Mouse (Mus musculus): Measurements from ENCODE around the gene Gpx7. TPM values are rescaled to one million over a fixed set of nuclear protein-coding genes. Genes with fewer than 3 reads are reported as not detected.

The Gpx7 gene
- polyA plus RNA-seq, 2 experiments = 5.8 to 7.6 TPM

DNA sequence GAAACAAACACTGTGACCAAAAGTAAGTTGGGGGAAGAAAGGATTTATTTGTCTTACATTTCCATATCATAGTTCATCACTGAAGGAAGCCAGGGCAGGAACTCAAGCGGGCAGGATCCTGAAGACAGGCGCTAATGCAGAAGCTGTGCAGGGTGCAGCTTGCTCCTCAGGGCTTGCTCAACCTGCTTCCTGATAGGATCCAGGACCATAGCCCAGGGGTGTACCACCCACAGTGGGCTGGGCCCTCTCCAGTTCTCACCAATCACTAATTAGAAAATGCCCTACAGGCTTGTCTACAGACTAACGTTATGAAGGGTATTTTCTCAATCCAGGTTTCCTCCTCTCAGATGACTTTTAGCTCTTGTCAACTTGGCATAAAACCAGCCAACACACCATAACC is 28.9 kb upstream of the Gpx7 start:
- H3K27ac ChIP-seq = no peak overlapping the region

DNA sequence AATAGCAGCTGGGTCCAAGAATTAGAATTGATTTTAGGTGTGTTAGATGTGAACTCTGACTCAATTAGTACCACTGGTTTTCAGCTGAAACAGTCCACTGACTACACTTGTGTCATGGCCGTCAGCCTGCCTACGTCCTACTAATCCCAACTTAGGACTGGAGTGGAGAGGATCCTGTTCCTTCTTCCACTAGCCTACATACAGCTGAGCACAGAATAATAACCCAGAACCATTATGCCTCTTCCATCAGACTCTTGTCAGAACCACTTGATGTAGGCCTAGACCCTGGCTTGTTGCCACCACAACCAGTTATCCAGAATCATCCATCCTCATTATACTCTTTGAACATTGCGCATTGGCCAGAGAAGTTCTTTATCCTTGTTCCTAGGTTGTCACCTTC is 28.0 kb upstream of the Gpx7 start:
- Histone ChIP-seq H3K27me3 (ENCODE audit: control insufficient read depth, insufficient read depth, low read length) (no peaks in the 10 kb centered on the region), H3K27ac (no peak overlapping the region), H3K36me3 (replicated peaks; ENCODE audit: control insufficient read depth, insufficient read depth, low read depth) (no peaks in the 10 kb centered on the region), H3K4me1 (replicated peaks; ENCODE audit: control insufficient read depth in 2 of 2, insufficient read depth in 2 of 2, low read length in 1 of 2) (peaks cover 0 to 5% of the 10 kb centered on the region in 2 experiments; a peak in 3 of 4 replicates), H3K9ac (replicated peaks) (no peak overlapping the region), H3K9me3 (ENCODE audit: control insufficient read depth, low read length) (no peaks in the 10 kb centered on the region), H3K4me3 (ENCODE audit: insufficient read depth in 1 of 2, low read depth in 2 of 2, low read length in 2 of 2) (no peak overlapping the region), H3K4me2 (ENCODE audit: low read depth) (no peak overlapping the region)
- DNase-seq (ENCODE audit: low read depth in 3 of 3, low spot score in 3 of 3) (no peak), ATAC-seq (ENCODE audit: insufficient read depth) (no peak)
- 74% methylated on average over 3 of the region's 3 CpGs for WGBS (ENCODE audit: insufficient replicate concordance)
- TF ChIP-seq EP300 (IDR thresholded peaks at IDR 0.05; ENCODE audit: low read depth) (no peak), CTCF (IDR thresholded peaks at IDR 0.05; ENCODE audit: low read depth) (no peak)

More for the DNA sequence above, 28.9 kb upstream of the Gpx7 start:
- H3K9ac ChIP-seq (replicated peaks) = no peak overlapping the region
- no peak overlapping the region for H3K4me3 ChIP-seq (ENCODE audit: insufficient read depth in 1 of 2, low read depth in 2 of 2, low read length in 2 of 2)
- TF ChIP-seq CTCF (IDR thresholded peaks at IDR 0.05; ENCODE audit: low read depth) (no peak), EP300 (IDR thresholded peaks at IDR 0.05; ENCODE audit: low read depth) (no peak)
- no peak for DNase-seq (ENCODE audit: low read depth in 3 of 3, low spot score in 3 of 3)
- no peaks in the 10 kb centered on the region for H3K27me3 ChIP-seq (ENCODE audit: control insufficient read depth, insufficient read depth, low read length)
- H3K4me1 ChIP-seq (replicated peaks; ENCODE audit: control insufficient read depth in 2 of 2, insufficient read depth in 2 of 2, low read length in 1 of 2) = peaks cover 0 to 5% of the 10 kb centered on the region in 2 experiments; a peak in 2 of 4 replicates
- WGBS (ENCODE audit: insufficient replicate concordance) = 44% methylated on average over 3 of the region's 3 CpGs
- no peaks in the 10 kb centered on the region for H3K36me3 ChIP-seq (replicated peaks; ENCODE audit: control insufficient read depth, insufficient read depth, low read depth)
- 0 out of 2 replicates have a peak overlapping the region, but pooled peaks have one; percentile 8 for H3K4me2 ChIP-seq (ENCODE audit: low read depth)
- no peaks in the 10 kb centered on the region for H3K9me3 ChIP-seq (ENCODE audit: control insufficient read depth, low read length)
- ATAC-seq (ENCODE audit: insufficient read depth) = peak; percentile 52; the same call in 1 of the 2 replicates

DNA sequence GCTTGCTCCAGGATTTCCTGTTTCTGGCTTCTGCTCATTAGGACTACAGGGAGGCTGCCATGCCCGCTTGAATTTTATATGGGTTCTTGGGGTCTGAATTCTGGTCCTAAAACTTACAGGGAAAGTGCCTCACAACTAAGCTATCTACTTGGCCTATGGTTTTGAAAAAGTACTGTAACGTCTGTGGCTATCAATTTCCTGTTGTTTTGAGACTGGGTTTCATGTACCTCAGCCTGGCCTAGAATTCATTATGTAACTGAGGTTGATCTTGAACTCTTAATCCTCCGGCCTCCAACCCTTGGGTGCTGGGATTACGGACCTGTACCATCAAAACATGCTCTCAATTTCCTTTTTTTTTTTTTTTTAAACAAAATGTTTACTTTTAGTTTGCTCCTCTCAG is 27.5 kb upstream of the Gpx7 start:
- no peak for TF ChIP-seq CTCF (IDR thresholded peaks at IDR 0.05; ENCODE audit: low read depth)
- TF ChIP-seq EP300 (IDR thresholded peaks at IDR 0.05; ENCODE audit: low read depth) = no peak
- peaks cover 0 to 5% of the 10 kb centered on the region in 2 experiments; a peak in 3 of 4 replicates for H3K4me1 ChIP-seq (replicated peaks; ENCODE audit: control insufficient read depth in 2 of 2, insufficient read depth in 2 of 2, low read length in 1 of 2)
- H3K4me2 ChIP-seq (ENCODE audit: low read depth) = no peak overlapping the region
- H3K27ac ChIP-seq = no peak overlapping the region
- ATAC-seq (ENCODE audit: insufficient read depth) (no peak), DNase-seq (ENCODE audit: low read depth in 3 of 3, low spot score in 3 of 3) (no peak)
- no peak overlapping the region for H3K9ac ChIP-seq (replicated peaks)
- H3K27me3 ChIP-seq (ENCODE audit: control insufficient read depth, insufficient read depth, low read length) = no peaks in the 10 kb centered on the region
- no peaks in the 10 kb centered on the region for H3K36me3 ChIP-seq (replicated peaks; ENCODE audit: control insufficient read depth, insufficient read depth, low read depth)
- H3K9me3 ChIP-seq (ENCODE audit: control insufficient read depth, low read length) = no peaks in the 10 kb centered on the region
- no peak overlapping the region for H3K4me3 ChIP-seq (ENCODE audit: insufficient read depth in 1 of 2, low read depth in 2 of 2, low read length in 2 of 2)
- 35% methylated on average over 4 of the region's 4 CpGs for WGBS (ENCODE audit: insufficient replicate concordance)

GRCm38 (mm10) chr4:108433341-108433740 is 26.6 kb upstream of the Gpx7 start:
- H3K4me2 ChIP-seq (ENCODE audit: low read depth) = no peak overlapping the region
- DNase-seq (ENCODE audit: low read depth in 3 of 3, low spot score in 3 of 3) (no peak), ATAC-seq (ENCODE audit: insufficient read depth) (no peak)
- no peak overlapping the region for H3K4me3 ChIP-seq (ENCODE audit: insufficient read depth in 1 of 2, low read depth in 2 of 2, low read length in 2 of 2)
- no peak for TF ChIP-seq CTCF (IDR thresholded peaks at IDR 0.05; ENCODE audit: low read depth)
- TF ChIP-seq EP300 (IDR thresholded peaks at IDR 0.05; ENCODE audit: low read depth) = no peak
- no peak overlapping the region for H3K9ac ChIP-seq (replicated peaks)
- no peaks in the 10 kb centered on the region for H3K27me3 ChIP-seq (ENCODE audit: control insufficient read depth, insufficient read depth, low read length)
- peaks cover 0 to 8% of the 10 kb centered on the region in 2 experiments; a peak in 3 of 4 replicates for H3K4me1 ChIP-seq (replicated peaks; ENCODE audit: control insufficient read depth in 2 of 2, insufficient read depth in 2 of 2, low read length in 1 of 2)
- 32% methylated on average over 6 of the region's 6 CpGs for WGBS (ENCODE audit: insufficient replicate concordance)
- H3K27ac ChIP-seq = no peak overlapping the region
- no peaks in the 10 kb centered on the region for H3K36me3 ChIP-seq (replicated peaks; ENCODE audit: control insufficient read depth, insufficient read depth, low read depth)
- no peaks in the 10 kb centered on the region for H3K9me3 ChIP-seq (ENCODE audit: control insufficient read depth, low read length)

DNA sequence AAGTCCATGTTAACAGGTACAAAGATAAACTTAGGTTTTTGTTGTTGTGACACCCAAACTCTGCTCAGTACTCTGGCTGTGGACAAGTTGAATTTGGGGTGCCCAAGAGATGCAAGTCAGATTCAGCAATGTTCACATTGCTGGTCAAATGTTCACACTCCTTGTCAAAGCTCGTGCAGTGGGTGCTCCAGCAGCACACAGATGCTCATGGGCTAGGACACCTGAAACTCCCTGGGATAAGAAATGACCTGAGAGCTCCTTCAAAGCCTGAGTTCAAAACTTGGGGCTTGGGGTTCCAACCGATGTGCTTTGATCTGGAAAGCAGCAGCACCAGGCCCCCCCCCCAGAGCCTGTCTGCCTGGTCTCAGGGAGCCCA is 24.8 kb upstream of the Gpx7 start:
- no peaks in the 10 kb centered on the region; the same call in 1 of the 2 replicates for H3K27me3 ChIP-seq (ENCODE audit: control insufficient read depth, insufficient read depth, low read length)
- WGBS (ENCODE audit: insufficient replicate concordance) = 28% methylated on average over 2 of the region's 2 CpGs
- H3K4me1 ChIP-seq (replicated peaks; ENCODE audit: control insufficient read depth in 2 of 2, insufficient read depth in 2 of 2, low read length in 1 of 2) = peaks cover 3 to 12% of the 10 kb centered on the region in 2 experiments; a peak in 3 of 4 replicates
- H3K4me3 ChIP-seq (ENCODE audit: insufficient read depth in 1 of 2, low read depth in 2 of 2, low read length in 2 of 2) = no peak overlapping the region
- H3K9ac ChIP-seq (replicated peaks) = no peak overlapping the region
- DNase-seq (ENCODE audit: low read depth in 3 of 3, low spot score in 3 of 3) (no peak), ATAC-seq (ENCODE audit: insufficient read depth) (no peak)
- no peak overlapping the region for H3K27ac ChIP-seq
- H3K9me3 ChIP-seq (ENCODE audit: control insufficient read depth, low read length) = no peaks in the 10 kb centered on the region
- no peak overlapping the region for H3K4me2 ChIP-seq (ENCODE audit: low read depth)
- TF ChIP-seq CTCF (IDR thresholded peaks at IDR 0.05; ENCODE audit: low read depth) (no peak), EP300 (IDR thresholded peaks at IDR 0.05; ENCODE audit: low read depth) (no peak)
- no peaks in the 10 kb centered on the region for H3K36me3 ChIP-seq (replicated peaks; ENCODE audit: control insufficient read depth, insufficient read depth, low read depth)

Data from liver, embryonic 14.5 days (tissue).